Mouse (Mus musculus) B cell, adult 2 months (primary cell): ENCODE measurements around the gene Mnt.

Source experiments
- DNase-seq, 2 experiments: peaks; one replicate each; pipeline ENCODE4 v3.0.0; 2022

Gene Mnt

GRCm38 (mm10) chr11:74850998-74851661 lies 20.4 kb downstream of the Mnt start:
- no peak for DNase-seq

DNA sequence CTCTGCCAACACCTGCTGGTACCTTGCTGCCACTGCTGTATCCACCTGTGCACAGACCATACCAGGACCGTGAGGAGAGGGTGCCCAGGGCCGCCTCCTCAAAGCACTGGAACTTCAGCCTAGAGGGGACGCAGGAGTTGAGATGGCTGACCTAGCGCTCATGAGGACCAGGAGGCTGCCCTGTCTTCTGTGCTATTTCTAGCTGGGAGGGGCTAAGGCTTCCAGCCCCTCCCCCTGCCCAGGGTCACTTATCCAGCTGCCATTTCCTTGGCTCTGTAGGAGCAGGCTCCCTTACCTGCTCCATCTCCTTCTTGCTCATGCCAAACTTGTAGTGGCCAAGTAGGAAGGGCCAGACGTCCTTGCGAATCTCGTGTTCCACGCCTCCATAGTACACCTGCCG lies 27.0 kb downstream of the Mnt start:
- no peak for DNase-seq

GRCm38 (mm10) chr11:74862129-74862528 lies 31.4 kb downstream of the Mnt start:
- DNase-seq: no peak

DNA sequence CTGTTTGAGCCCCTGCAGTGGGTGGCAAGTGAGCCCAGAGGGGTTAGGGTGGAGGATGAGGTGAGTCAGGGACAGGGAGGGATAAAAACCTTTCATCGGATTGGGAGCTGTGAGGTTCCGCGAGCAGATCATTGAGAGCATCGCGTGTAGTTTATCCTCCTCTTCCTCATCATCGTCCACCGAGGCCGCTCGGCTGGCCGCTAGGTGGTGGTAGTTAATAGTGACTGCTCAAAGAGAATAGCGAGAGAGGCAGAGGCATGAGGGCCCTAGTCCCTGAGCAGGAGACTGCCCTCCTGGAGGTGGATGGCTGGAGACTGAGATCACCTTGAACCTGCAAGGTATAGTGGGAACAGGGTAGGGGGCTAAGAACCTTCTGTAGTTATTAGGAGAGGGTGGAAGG lies 32.8 kb downstream of the Mnt start:
- DNase-seq: no peak

DNA sequence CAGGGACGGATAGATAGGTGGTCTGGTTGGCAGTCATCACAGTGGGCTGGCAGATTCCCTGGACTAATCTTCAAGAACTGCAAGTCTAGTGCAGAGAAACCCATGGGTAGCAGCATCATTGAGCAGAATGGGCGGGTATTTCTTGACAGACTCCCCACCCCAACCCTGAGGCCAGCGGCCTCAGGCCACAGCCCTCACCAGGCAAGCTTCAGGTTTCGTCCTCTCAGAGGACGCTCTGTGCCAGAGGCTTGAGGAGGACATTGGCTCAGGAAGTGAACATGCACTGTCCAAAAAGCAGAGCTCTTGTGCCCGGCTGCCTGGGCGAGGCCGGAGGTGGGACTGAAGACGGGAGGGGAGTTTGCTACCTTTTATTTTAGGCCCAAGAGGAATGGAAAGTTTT lies 33.7 kb downstream of the Mnt start:
- no peak for DNase-seq

DNA sequence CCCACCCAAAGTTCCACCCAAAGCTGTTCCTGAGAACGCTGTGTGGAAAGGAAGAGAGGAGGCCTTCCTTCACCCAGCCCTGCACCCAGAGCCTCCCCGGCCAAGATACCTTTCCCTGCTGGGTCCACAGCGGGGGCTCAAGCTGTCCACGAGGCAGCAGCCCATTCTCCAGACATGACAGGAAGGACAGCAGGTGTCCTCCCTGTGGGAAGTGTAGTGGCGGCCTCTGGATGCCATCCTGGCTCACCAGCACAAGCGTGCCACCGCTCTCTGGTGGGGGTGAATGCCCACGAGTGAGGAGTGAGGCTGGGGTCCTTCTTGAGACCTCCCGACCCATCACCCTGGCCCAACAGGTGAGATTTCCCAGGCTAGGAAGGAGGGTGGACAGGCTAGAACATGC lies 34.5 kb downstream of the Mnt start:
- no peak for DNase-seq

GRCm38 (mm10) chr11:74866640-74867039 lies 35.9 kb downstream of the Mnt start:
- no peak for DNase-seq

DNA sequence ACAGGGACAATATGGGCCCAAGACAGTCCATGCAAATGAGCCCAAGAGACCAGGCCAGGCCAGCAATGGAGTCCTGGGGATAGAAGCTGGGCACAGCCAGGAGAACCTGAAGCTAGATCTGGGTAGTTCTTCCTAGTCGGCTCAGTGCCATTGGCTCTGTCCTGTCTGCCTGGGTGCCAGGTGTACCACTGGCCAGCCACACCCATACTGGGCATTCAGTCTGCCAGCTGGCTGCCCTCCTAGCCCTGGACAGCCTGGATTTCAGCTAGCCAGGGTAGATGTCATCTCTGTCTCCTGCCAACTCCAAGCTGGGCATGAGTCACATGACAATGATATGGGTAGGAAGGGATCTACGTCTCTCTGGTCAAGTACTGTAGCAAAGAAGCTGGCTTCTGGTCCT lies 36.5 kb downstream of the Mnt start:
- DNase-seq: no peak

DNA sequence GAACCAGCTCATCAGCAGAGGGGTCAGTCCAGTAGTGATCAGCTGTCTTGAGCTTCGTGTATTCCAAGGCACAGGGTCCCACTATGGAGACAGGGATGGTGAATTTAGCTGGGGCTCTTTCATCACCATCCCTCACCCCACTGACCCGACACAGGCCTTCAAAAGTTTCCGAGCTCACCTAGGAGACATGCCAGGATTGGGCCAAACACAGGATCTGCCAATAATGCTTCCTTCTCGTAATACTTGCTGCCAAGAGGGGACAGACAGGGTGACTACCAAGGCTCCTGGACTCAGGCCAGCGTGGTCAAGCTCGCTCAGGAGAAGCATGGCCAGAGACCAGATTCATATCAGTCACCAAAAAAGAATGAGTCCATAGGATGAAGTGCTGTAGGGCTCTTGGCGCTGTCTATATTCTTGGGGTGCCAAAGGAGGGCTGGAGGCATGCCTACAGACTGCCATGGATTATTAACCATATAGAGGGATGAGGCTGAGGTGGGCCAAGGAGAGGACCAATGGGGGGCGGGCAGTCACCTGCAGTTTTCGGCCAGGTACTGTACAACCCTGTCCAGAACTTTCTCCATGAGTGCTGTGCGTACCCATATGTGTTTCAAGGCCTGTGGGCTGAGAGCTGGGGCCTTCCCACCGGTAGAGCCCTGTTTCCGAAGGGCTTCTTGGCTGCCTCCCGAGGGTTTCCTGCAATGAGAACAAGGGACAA lies 37.5 kb downstream of the Mnt start:
- no peak for DNase-seq

- no peak for DNase-seq
Measured at GRCm38 (mm10) chr11:74869603-74870002, 38.9 kb downstream of the Mnt start.

GRCm38 (mm10) chr11:74870544-74870943 lies 39.8 kb downstream of the Mnt start:
- no peak for DNase-seq

DNA sequence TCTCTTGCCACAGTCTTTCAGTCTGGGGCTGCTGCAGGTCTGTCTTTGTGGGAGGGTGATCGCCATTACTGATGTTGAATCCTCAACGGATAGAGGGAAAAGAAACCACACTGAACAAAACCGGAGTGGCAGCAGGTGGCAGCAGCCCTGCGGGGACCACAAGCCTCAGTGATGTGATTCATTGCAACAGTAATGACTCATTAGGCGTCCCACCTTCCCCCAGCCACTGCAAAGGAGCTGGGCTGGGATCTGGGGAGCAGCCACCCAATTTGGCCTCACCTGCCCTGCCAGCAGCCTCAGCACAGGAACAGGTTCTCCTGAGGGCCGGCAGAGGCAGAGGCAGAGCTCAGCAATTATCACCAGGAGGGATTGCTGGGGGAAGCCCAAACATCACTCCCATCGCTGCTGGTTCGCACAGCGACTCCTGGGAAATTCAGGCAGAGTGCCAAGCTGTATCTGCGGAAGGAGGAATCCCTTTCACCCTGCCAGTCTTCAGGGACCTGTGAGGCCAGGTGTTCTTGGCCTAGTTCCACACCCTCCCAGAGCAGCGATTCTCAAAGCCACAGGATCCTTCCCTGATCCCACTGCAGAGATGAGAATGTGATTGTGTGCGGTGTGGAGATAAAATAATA lies 40.4 kb downstream of the Mnt start:
- no peak for DNase-seq

- no peak for DNase-seq
Measured at GRCm38 (mm10) chr11:74874630-74875029, 43.9 kb downstream of the Mnt start.

DNA sequence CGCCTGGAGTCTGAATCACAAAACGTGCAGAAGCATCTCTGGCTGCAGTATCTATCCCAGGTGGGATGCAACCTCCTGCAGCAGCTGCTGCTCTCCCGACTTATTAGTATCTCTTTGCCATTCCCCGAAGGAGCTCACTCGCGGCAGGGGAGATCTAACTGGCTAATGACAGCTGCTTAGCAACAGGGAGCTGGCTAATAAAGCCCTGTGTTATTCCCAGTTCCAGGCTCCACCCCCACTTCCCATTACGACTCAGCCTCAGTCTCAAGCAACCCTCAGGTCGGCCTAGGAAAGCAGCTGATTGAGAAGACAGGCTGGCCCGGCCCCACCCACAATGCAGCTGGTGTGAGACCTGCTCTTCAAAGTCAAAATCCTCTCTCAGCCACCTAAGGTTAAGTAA lies 46.1 kb downstream of the Mnt start:
- DNase-seq: no peak

DNA sequence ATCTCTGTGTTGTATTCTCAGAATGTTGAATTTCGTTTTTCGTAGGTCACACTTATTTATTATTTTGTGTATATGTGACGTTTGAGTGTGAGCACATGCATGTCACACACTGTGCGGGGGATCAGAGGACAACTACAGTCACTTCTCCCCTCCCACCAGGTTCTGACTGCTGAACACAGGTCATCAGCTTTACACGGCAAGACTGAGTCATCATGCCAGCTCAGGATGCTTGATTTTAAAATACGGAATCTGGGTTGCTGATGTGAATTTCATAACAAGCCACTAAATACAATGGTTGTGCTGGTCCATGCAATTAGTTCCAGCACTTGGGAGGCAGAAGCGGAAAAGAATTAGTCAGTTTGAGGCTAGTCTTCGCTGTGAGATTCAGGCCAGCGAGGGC lies 50.3 kb downstream of the Mnt start:
- no peak for DNase-seq

GRCm38 (mm10) chr11:74881979-74882378 lies 51.3 kb downstream of the Mnt start:
- DNase-seq: no peak

- DNase-seq: no peak
Measured at GRCm38 (mm10) chr11:74883098-74883497, 52.4 kb downstream of the Mnt start.

DNA sequence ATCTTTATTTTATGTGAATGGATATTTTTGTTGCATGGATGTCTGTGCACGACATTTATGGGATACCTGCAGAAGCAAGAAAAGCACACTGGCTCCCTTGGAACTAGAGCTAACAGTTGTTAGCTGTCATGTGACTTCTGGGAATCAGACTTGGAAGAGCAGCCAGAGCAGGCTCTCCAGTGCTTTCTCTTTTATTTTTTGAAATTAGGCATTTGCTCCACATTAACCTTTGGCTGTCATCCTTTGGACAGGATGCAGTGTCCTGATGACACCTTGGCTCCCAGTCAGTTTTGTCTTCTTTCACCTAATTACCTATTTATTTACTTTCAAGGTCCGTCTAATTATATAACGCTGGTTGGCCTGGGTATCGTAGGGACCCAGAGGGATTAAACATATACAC lies 63.9 kb downstream of the Mnt start:
- DNase-seq: no peak
